Mouse (Mus musculus) retina, adult 2 months (tissue): Measurements from ENCODE around the gene Fam222b.
"Not testable (repeated sequence)": the region's sequence is repeated elsewhere in the genome, so short reads cannot be mapped to it uniquely, and the experiment has no call there.

Source experiments
- DNase-seq: peaks from one replicate; pipeline ENCODE4 v3.0.0-alpha.2; 2012; ENCODE audit warnings: low read depth, low spot score

Fam222b gene

DNA sequence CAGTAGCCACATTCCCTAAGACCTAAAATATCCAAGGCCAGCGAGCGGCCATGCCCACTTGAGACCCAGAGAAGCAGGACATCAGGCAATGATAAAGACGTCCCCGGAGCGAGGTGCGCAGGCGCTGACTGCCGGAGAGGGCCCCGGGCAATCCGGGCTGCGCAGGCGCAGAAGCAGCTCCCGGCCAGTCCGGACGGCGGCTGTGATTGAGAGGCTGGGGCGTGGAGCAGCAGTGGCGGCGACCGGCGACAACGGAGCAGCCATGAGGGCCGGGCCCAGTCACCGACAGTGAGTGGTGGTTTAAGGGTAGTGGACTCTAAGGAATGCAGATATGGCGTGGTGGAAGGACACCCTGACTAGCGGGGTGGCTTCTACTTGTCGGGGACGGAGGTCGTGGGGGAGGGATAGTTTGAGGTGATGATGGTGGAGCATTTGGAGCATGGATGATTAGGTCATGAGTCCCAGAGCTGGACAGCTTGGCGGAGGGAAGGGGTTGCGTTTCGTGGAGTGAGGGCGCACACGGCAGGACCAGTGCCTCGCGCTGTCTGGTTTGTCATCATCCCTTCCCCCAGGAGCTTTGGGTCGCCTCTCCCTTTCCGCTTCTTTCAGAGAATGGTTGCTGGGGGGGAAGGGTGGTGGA is at the start of gene Fam222b:
Gene Fam222b (plus strand): TSS at position 157 of the 640 bp plus-strand sequence.
- peak; percentile 79 for DNase-seq

DNA sequence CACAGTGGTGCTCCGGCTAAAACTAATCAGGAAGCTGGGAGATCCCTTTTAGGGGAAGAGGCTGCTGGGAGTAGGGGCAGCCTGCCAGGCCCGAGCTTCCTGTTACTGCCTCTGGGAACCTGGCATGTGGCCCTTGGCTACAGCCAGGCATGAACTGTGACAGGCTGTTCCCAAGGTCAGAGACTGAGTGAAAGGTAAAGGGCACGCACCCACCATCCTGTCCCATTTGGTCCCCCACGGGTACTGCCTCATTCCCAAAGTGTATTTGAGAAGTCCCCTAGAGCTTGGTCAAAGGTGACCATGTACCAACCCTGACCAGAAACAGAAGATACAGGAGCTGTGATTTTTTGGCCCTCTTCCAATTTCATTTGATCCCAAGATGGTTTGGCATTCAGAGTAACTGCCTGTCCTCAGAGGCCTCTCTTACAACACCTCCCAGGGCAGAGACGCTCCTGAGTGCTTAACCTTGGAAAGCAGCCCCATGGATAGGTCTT is 49.7 kb upstream of the Fam222b start:
- DNase-seq, result no peak

DNA sequence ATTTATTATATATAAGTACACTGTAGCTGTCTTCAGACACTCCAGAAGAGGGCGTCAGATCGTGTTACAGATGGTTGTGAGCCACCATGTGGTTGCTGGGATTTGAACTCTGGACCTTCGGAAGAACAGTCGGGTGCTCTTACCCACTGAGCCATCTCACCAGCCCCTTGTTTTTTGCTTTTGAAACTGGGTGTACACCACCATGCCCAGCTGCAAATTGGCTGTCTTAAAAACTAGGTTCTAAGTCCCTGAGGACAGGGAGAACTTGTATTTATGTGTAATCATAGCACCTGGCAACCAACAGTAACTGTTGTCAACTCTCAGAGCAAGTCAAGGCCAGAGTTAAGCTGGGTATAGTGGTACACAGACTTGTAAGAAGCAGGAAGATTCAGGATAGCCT is 45.8 kb upstream of the Fam222b start:
- not testable (repeated sequence) for DNase-seq

DNA sequence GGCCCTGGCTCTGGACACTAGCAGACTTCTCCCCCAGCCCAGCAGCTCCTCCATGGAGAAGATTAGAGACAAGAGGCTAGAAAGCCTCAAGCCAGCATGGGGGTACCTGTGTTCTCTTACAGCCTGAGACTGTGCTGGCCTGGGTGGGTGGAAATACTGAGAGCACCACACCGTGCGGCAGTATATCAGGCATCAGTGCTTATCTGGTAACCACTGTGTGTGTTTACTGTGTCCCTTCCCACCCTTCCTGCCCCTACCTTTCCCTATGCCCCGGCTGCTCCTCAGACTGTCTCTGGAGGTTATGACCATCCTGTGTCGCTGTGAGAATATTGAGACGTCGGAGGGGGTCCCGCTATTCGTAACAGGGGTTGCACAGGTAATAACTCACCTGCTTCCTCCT is 41.4 kb upstream of the Fam222b start:
- DNase-seq, result no peak

DNA sequence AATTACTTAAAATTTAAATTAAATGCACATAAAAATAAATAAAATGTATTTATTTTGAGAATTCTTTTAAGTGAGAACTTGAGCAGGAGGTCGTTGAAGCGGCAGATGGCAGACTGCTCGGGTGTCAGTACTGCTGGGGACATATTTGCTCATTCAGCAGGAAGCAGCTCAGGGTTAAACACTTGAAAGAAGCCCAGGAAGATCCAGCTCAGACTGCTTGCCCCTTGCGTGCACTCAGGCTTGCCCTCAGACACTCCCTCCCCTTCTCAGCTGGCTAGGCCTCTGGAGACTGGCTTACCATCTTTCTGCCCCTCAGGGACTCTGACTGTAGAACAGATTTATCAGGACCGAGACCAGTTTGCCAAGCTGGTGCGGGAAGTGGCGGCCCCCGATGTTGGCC is 37.5 kb upstream of the Fam222b start:
- no peak for DNase-seq

DNA sequence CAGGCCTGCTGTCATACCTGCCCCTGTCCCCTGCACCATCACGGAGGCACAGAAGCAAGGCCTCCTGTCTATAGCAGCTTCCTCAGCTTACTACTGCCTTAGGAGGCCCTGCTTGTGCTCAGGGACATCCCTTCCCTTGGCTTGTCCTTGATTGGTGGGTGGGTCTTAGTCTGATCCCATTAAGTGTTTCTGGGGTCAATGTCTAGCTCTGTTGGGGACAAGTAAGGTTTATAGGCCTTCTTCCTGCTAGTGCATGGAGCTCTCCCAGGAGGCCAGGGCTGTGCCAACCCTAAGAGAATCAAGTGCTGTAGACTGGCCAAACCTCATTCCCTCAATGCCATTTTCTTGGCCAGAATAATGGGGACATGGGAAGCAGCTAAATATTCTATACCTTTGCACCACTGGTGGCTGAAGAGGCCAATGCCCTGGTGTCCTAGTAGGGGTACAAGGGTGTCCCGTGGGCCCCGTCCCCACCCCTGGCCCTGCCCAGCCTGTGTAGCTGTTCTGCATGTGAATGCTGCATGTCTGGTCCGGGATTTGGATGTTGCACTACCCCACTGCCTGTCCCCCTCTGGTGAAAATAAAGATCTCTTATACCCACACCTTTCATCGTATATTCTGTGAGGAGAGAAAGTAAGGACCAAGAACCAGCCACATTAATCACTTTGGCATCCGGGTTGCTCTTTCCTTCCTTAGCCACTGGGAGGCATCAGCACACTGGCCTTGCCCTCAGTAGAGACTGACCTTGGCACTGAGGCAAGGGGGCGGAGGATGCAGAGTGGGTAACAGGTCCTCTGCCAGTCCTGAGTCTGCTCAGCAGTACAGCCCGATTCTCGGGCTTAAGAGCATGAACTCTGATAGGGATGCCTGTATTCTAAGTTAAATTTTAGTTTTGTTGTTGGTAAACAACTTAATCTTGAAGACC is 34.4 kb upstream of the Fam222b start:
- no peak for DNase-seq

DNA sequence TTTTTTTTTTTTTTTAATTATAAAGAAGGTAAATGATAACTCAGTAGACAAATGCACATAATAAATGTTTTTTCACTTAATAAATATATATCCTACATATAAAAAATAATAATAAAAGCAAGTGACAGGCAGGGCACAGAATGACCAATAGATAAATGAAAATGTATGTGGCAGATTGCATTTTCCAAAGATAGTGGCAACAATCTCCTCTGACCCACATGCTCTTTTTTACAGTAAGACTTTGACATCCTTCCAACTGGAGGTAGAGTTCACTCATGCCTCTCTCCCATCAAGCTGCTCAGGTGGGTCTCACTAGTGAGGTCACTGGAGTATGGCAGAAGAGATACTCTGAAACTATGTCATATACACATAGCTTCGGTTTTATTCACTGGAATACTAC is 31.9 kb upstream of the Fam222b start:
- DNase-seq, result no peak

DNA sequence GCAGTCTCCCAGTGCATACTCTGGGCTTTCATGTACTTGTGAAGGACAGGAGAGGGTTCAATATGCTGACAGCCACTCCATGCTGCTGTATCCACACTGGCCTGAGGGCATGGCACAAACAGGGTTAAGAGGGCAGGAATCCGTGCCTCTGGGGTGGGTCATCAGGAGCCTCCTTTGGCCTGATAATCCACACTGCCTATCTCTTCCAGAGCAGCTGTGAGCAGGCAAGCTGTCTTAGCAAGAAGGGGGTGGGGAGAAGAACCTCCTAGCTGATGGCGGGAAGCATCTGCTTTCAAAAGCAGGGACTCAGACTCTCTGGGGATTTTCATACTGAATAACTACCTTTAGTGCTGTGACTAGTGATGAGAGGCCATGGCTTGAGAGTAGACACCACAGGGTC is 28.6 kb upstream of the Fam222b start:
- no peak for DNase-seq

DNA sequence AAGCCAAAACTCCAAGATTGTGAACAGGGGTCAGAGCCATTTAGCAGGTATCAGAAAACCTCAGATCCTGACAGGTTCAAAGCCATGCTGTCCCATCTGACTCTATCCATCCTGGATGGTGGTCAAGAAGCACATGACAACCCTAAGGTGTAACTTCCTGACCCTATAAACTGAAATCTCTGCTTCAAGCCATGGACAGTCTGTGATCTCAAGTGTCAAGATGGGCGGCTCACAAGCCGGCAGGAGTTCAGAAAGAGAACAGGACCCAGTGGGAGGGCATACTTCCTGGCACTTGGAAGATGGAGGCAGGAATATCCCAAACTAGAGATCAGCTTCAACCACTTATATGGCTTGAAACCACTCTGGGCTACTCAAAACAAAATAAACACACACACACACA is 27.8 kb upstream of the Fam222b start:
- DNase-seq, result no peak

DNA sequence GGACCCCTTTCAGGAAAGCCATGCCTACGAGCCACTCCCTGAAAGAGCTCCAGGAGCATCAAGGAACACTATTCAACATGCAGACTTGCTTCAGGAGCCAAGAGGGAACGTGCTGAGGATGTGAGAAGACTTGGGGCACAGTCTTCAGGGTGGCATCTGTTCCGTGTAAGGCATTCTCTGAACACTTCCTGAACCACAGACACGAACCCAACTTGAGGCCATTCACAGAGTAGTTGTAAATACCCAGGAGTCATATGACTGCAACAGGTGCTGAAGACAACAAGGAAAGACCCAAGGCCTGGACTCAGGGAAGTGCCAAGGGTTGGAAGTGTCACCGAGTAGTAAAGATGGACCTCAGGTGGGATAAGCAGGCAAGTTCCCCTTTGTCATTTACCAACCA is 26.9 kb upstream of the Fam222b start:
- DNase-seq, result no peak

DNA sequence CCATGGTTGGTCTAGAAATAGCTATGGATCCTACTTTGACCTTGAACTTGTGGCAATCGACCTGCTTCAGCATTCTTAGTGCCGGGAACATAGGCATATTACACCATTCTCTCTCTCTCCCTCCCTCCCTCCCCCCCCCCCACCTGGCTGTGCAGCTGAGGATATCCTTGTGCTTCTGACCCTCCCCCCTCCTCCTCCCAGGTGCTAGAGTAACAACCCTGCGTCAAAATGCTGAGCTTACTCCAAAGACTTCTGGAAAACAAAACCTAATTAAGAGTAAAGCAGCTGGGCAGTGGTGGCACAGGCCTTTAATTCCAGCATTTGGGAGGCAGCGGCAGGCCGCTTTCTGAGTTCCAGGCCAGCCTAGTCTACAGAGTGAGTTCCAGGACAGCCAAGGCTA is 25.3 kb upstream of the Fam222b start:
- DNase-seq, result no peak

DNA sequence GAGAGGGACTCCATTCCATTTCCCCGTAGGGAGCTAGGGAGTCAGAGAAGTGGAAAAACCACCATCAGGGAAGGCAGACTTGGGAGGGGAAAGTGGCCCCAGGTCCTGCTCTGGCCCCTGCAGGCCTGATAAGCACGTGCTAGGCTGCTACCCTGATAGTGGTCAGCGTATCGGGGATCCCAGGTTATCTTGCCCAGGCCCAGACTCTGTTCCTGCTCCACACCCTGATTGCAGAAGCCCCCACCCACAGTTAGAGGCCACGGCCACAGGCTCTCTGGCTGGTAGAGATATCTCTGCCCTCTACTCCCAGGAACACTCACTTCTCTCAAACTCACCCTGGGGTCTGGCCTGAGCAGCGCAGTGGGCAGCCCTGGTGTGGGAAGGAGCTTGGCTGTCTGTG is 24.8 kb upstream of the Fam222b start:
- DNase-seq, result no peak

DNA sequence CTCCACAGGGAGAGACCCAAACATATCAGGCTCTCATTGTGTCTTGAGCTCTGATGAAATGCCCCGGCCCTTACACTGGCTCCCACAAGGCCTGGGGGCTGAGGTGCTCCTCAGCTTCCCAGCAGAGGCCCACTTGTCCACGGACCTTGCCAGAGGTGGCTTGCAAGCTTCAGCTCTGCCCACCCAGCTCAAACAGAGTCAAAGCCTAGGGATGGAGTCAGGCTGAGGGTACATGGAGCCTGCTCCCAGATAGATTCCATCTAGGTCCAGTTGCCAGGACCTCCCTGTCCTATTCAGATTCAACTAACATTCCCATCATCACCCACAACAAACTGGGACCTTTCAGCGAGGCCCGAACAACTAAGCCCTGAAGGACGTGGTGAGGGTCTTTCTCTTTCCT is 22.5 kb upstream of the Fam222b start:
- no peak for DNase-seq

DNA sequence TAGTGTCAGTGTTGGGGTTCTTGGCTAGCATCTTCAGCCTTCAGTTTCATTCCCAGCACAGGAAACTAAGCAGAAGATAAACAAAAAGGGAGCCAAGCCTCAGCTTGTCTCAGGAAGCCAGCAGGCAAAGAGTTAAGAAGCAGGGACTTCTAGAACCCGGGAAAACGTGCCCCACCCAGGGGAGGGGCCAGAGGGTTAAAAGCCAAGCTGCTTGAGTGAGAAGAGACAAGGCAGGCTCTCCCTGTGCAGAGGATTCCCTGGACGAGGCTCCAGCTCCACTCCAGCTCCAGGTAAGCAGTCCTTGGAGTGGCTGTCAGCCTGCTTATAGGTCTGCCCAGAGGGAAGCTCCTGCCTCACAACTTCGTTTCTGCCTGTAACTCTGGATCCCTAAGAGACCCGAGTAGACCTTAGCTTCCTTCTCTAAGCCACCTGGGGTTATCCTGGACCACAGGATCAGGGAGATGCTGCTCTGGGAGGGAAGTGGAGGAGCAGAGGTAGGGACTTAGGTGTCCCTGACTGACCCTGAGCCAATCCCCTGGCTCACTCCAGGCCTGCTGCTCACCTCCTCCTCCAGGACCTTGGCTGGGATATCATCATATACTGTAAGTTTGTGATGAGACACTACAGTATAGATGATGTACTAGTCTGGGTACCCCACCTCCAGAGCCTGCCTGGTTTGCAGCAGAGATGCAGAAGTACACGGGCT is 21.9 kb upstream of the Fam222b start:
- DNase-seq, result no peak

DNA sequence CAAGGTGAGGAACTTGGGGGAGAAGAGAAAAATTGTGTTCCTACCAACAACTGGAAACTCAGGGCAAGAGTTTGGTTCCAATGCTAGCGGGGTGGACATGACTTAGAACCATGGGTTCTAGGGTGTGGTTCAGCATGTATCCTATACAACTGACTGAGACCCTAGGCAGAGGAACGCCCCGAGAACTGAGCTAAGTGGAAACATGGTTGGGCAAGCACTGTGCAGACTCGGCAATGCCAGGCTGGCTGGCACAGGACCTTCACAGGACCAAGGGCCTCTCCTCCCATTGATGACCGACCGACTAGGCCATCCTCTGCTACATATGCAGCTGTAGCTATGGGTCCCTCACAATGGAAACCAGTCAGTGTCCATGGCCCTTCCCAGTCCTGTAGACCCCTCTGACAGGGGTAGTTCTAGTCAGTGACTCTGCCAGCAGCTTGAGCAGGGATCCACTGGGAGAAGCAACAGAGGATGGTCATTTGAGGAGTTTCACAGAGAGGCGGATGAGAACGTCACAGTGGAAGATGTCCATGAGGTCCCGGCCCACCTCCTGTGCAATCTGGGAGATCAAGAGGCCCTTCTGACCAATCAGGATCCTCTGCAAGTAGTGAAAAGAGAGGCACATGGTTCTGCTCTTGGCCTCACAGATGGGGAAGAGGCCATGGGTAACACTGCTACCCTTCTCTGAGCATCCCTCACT is 20.7 kb upstream of the Fam222b start:
- no peak for DNase-seq

DNA sequence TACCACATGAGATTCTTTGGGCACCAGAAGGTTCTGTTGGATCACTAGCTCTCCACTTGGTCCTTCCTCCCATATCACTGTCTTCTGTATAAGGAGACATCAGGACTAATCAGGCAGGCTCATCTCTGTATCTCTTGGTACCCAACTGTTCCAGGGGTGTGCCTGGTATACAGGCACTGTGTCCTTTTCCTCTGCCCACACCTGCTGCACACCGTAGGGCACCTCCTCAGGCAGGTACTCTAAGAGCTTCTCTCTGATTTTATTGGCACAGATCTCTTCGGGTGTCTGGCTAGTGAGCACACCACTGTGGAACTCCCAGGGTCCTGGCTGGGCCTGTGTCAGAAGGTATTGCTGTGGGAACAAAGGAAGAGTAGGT is 20.2 kb upstream of the Fam222b start:
- no peak for DNase-seq

DNA sequence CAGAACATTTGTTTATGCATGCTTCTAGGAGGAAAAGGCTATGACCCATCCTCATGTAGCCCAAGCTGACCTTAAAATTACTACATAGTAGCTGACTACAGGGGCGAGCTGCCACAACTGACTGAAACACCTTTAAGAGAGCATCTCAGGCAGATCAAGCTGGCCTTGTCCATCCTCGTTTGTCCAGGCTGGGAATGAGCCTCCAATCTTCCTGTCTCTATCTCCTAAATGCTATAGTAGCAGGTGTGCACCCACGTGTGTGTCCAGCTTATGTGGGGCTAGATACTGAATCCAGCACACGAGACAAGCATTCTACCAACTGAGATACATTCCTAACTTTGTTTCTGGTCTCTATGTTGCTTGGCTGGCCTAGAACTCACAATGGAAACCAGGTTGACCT is 19.8 kb upstream of the Fam222b start:
- DNase-seq, result no peak

DNA sequence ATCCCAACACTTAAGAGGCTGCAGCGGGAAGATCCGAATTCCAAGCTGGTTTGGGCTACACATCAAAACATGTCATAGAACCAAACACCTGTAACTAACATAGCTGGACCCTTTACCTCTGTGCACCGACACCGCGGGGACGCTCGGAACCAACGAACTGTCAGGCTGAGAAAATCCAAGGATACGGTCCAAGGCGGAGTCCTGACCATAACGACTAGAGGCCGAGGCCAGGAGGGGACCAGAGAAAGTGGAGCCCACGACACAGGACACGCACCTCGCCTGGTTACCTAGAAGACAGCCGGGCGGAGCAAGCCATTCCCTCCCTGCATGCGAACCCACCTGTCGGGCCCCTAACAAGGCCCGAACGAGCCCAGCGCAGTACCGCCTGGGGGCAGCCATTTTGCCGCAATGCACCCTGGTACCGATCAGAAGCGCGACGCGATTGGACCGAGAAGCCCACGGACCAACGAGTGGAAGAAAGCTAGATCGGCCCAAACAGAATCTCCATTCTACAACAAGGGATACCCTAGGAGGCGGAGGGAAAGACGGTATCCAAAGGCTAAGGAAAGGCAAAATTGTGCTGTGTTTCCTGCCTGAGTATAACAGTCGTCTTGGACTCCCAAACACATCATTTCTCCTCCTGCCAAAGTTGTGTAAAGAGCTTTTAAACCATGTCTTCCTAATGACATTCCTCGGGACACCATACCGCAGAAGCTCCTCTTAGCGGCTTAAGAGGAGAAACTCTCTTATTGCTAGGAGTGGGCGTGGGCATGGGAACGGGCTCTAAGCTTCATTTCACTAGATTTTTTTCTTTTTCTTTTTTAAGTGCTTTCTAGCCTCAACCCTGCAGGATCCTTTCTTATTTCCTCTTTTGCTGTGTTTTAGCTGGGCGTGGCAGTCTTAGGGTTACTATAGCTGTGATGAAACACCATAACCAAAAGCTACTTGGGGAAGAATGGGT is 14.2 kb upstream of the Fam222b start, which contains the start of gene Eral1:
Gene Eral1 (minus strand): TSS at position 423 of the 961 bp plus-strand sequence.
- DNase-seq, result peak; percentile 76

DNA sequence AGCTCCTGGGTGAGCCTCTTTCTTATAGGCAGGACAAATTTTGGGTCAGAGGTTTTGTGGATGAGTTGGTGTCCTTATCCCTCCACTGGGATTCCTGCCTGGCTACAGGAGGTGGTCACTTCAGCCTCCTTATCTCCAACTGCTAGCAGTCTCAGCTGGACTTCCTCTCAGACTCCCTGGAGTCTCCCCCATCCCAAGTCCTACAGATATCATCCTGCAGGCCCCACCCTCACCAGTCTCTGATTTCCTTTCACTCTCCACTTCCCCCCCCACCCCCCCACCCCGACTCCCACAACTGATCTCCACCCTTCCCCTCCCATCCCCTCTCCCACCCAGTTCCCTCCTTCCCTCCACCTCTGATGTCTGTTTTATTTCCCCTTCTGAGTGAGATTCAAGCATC is 10.9 kb upstream of the Fam222b start:
- DNase-seq, result no peak

DNA sequence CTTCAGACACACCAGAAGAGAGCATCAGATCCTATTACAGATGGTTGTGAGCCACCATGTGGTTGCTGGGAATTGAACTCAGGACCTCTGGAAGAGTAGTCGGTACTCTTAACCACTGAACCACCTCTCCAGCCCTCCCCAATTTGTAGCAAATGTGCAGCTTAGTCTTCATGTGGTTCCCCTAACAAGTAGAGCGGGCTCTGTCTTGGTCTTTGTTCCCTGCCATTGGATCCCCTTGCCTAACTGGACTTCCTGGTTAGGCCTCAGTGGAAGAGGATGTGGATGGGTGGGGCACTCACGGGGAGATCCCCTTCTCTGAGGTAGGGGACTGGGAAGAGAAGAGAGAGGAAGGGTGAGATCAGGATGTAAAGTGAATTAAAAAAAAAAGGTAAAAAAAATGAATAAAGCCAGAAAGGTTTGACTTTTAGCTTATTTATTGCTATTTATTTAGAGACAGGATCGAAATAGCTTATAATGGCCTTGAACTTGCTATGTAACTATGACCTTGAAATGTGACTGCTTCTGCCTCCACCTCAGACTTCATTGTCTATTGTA is 7.5 kb upstream of the Fam222b start:
- DNase-seq, result no peak
